Mouse (Mus musculus) stomach, embryonic 16.5 days (tissue): ENCODE data around the gene Ap1m1. TPM values are rescaled to one million over a fixed set of nuclear protein-coding genes. Genes with fewer than 3 reads are reported as not detected.

Experiments used
- ATAC-seq: fragments of 200-750 bp; cut with Nextera tagmentation; 2 replicates; pipeline ENCODE4 v1.8.0; 2017; ENCODE audit warnings: moderate number of reproducible peaks, moderate TSS enrichment; ENCODE audit not compliant: insufficient read depth, low FRiP score
- H3K27ac ChIP-seq: fragments of 300-500 bp; sonication (generic); 2 replicates; pipeline ENCODE4 v1.5.1; 2014; ENCODE audit warnings: low read length
- H3K27me3 ChIP-seq: fragments of 300-500 bp; sonication (generic); 2 replicates; pipeline ENCODE4 v1.6.1; 2014; ENCODE audit warnings: low read length, control low read depth, mixed read lengths; ENCODE audit not compliant: control insufficient read depth, insufficient read depth
- H3K36me3 ChIP-seq: fragments of 300-500 bp; sonication (generic); 2 replicates; pipeline ENCODE4 v1.6.1; 2014; ENCODE audit warnings: low read length; ENCODE audit not compliant: control insufficient read depth, insufficient read depth
- H3K4me1 ChIP-seq: fragments of 300-500 bp; sonication (generic); 2 replicates; pipeline ENCODE4 v1.6.1; 2014; ENCODE audit warnings: low read length, control low read depth, mixed read lengths; ENCODE audit not compliant: control insufficient read depth, insufficient read depth
- H3K4me2 ChIP-seq: fragments of 300-500 bp; sonication (generic); 2 replicates; pipeline ENCODE4 v1.6.1; 2014; ENCODE audit warnings: low read depth, low read length, mixed read lengths
- H3K4me3 ChIP-seq: fragments of 300-500 bp; sonication (generic); replicated peaks from 2 replicates; pipeline ENCODE4 v1.5.1; 2014; ENCODE audit warnings: mild to moderate bottlenecking, low read length
- H3K9ac ChIP-seq: fragments of 300-500 bp; sonication (generic); 2 replicates; pipeline ENCODE4 v1.6.1; 2014; ENCODE audit warnings: low read length
- H3K9me3 ChIP-seq: fragments of 300-500 bp; sonication (generic); replicated peaks from 2 replicates; pipeline ENCODE4 v1.6.1; 2016; ENCODE audit warnings: low read length, control low read depth; ENCODE audit not compliant: control insufficient read depth
- WGBS: fragments of 180-500 bp; shearing (Covaris S2); extraction: QIAGEN DNeasy Blood & Tissue Kit; methylation state at CpG from one replicate; pipeline ENCODE4 v1.1.7; 2014; 5-methylcytosine and 5-hydroxymethylcytosine counted together
- polyA plus RNA-seq: library from polyadenylated mRNA; unstranded; fragments of >200 nt; fragmentation: Nextera tagmentation; extraction: Ambion mirVana; gene quantifications from 2 replicates; pipeline ENCODE4 v1.2.1, GENCODE M21; 2015

Gene Ap1m1
- polyA plus RNA-seq, 1 experiment from 2014 or later = 90.3 TPM

- no peaks in the 10 kb centered on the region for H3K36me3 ChIP-seq
- H3K9me3 ChIP-seq = no peaks in the 10 kb centered on the region
- ATAC-seq = peak; percentile 34; the same call in 1 of the 2 replicates
- H3K4me3 ChIP-seq = no peak overlapping the region
- no peak overlapping the region for H3K4me2 ChIP-seq
- H3K27ac ChIP-seq = no peak overlapping the region
- no peak overlapping the region for H3K9ac ChIP-seq
- H3K4me1 ChIP-seq = no peaks in the 10 kb centered on the region
- 14% methylated on average over 3 of the region's 3 CpGs for WGBS
- no peaks in the 10 kb centered on the region for H3K27me3 ChIP-seq
Observed at GRCm38 (mm10) chr8:72272361-72272760, 32.5 kb downstream of the Ap1m1 start.

- WGBS = 68% methylated on average over 1 of the region's 1 CpGs
- ATAC-seq = no peak
- Histone ChIP-seq H3K9me3 (no peaks in the 10 kb centered on the region), H3K27ac (no peak overlapping the region), H3K27me3 (no peaks in the 10 kb centered on the region), H3K4me2 (no peak overlapping the region), H3K4me3 (no peak overlapping the region), H3K36me3 (no peaks in the 10 kb centered on the region), H3K4me1 (no peaks in the 10 kb centered on the region), H3K9ac (no peak overlapping the region)
Observed at GRCm38 (mm10) chr8:72273111-72273770, 33.4 kb downstream of the Ap1m1 start.

DNA sequence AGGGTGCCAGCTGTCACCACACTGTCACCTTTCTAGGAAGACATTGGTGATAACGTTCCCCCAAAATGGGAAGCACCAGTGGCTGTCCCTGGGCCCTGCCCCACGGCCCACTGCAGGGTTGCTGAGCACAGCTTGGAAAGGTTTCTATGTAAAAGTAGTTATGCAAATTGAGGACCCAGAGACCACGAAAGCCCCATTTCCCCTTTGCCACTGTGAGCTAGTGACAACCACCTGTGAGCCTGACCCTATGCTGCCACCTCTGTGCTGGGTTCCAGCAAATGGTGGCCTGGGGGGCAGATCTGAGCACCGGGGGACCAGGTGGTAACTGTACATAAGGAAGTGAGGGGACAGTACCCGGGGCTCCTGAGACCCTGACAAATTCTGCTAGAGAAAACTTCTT lies 34.0 kb downstream of the Ap1m1 start:
- ATAC-seq = no peak
- Histone ChIP-seq H3K4me3 (no peak overlapping the region), H3K36me3 (no peaks in the 10 kb centered on the region), H3K9ac (no peak overlapping the region), H3K27ac (no peak overlapping the region), H3K4me2 (no peak overlapping the region), H3K4me1 (no peaks in the 10 kb centered on the region), H3K9me3 (no peaks in the 10 kb centered on the region), H3K27me3 (no peaks in the 10 kb centered on the region)
- 58% methylated on average over 5 of the region's 5 CpGs for WGBS

DNA sequence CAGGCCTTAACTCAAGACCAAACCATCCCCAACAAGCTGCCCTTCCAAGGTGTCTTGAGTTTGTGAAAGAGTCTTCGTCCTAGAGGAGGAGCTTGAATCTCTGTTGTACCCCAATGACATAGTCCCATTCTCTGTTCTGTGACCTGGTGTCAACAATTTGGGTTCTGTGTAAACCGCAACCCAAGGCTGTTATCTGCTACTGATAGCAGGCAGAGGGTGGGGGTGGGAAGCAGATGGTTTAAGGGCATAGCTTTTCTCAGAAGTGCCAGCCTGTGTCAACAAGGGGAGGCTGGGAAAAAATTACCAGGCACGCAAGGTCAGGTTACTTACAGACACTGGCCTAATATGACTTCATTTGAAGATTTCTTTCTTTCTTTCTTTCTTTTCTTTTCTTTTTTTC lies 37.4 kb downstream of the Ap1m1 start:
- Histone ChIP-seq H3K9ac (no peak overlapping the region), H3K27me3 (no peaks in the 10 kb centered on the region), H3K27ac (no peak overlapping the region), H3K4me2 (no peak overlapping the region), H3K36me3 (no peaks in the 10 kb centered on the region), H3K4me3 (no peak overlapping the region), H3K9me3 (no peaks in the 10 kb centered on the region), H3K4me1 (no peaks in the 10 kb centered on the region)
- WGBS = 44% methylated on average over 3 of the region's 3 CpGs
- no peak for ATAC-seq

DNA sequence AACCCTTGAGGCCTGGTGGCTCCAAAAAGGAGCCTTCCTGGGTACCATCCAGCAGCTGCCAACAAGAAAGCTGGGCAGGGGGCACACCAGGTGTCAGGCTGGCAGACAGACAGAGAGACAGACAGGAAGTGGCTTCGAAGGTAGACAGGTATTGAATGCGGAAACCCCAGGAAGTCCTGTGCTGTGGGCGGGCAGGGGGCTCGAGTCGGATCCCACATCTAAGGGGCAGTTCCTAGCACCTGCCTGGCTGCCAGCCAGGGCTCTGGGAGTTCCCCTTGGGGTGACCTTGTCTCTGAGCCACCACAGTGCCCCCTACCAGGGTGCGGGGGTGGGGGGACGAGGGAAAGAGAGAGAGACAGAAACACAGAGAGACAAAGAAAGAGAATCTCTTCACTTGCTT lies 39.3 kb downstream of the Ap1m1 start:
- H3K9ac ChIP-seq = no peak overlapping the region
- no peak for ATAC-seq
- no peak overlapping the region for H3K27ac ChIP-seq
- no peaks in the 10 kb centered on the region for H3K36me3 ChIP-seq
- no peaks in the 10 kb centered on the region for H3K4me1 ChIP-seq
- WGBS = 78% methylated on average over 7 of the region's 7 CpGs
- no peaks in the 10 kb centered on the region for H3K9me3 ChIP-seq
- H3K4me2 ChIP-seq = no peak overlapping the region
- H3K27me3 ChIP-seq = no peaks in the 10 kb centered on the region
- no peak overlapping the region for H3K4me3 ChIP-seq

DNA sequence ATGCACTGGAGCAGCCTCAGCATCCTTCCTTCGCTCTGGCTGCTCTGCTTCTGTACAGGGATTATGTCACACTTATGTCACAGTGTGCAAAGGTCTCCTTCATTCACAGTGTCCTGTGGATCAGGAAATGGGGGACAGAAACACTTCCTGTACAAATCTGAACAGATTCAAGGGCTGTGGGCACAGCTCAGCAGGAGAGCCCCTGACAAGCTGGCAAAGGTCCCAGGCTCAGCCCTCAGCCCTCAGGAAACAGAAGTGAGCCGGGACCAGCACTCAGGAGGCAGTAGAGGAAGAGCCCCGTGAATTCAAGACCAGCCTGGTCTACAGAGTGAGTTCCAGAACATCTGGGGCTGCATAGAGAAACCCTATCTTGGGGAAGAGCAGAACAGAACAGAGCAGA lies 41.8 kb downstream of the Ap1m1 start:
- H3K4me1 ChIP-seq = no peaks in the 10 kb centered on the region
- no peak overlapping the region; the same call in 1 of the 2 replicates for H3K27ac ChIP-seq
- H3K4me2 ChIP-seq = no peak overlapping the region
- H3K27me3 ChIP-seq = no peaks in the 10 kb centered on the region
- H3K9me3 ChIP-seq = no peaks in the 10 kb centered on the region
- H3K36me3 ChIP-seq = no peaks in the 10 kb centered on the region
- H3K4me3 ChIP-seq = no peak overlapping the region
- no peak overlapping the region for H3K9ac ChIP-seq
- 31% methylated on average over 3 of the region's 3 CpGs for WGBS
- no peak for ATAC-seq

GRCm38 (mm10) chr8:72285285-72285684 lies 45.5 kb downstream of the Ap1m1 start:
- no peaks in the 10 kb centered on the region for H3K4me1 ChIP-seq

DNA sequence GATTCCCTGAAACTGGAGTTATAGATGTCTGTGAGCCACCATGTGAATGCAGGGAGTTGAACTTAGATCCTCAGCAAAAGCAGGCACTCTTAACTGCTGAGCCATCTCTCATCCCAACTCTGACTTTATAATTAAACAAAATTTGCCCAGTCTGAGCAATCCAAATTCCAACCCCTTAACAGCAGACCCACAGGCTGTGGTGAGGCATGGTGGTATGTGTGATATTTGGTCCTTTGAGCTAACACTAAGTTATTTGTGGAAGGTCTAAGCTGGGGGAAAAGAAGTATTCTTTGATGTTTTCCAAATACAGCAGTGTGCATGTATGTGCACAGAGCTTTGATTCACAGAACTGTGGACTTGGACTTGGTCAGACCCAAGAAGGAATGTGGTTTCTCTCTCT lies 49.2 kb downstream of the Ap1m1 start:
- no peak for ATAC-seq
- no peaks in the 10 kb centered on the region for H3K9me3 ChIP-seq
- no peak overlapping the region for H3K27ac ChIP-seq
- H3K27me3 ChIP-seq = no peaks in the 10 kb centered on the region
- no peak overlapping the region for H3K4me3 ChIP-seq
- H3K9ac ChIP-seq = no peak overlapping the region
- no peaks in the 10 kb centered on the region for H3K36me3 ChIP-seq
- no peaks in the 10 kb centered on the region for H3K4me1 ChIP-seq
- H3K4me2 ChIP-seq = no peak overlapping the region

More at GRCm38 (mm10) chr8:72285285-72285684, 45.5 kb downstream of the Ap1m1 start:
- no peak overlapping the region for H3K4me2 ChIP-seq
- WGBS = 59% methylated on average over 4 of the region's 4 CpGs
- H3K36me3 ChIP-seq = no peaks in the 10 kb centered on the region
- no peak overlapping the region for H3K4me3 ChIP-seq
- no peak for ATAC-seq
- no peak overlapping the region for H3K9ac ChIP-seq
- no peak overlapping the region for H3K27ac ChIP-seq
- no peaks in the 10 kb centered on the region for H3K27me3 ChIP-seq
- no peaks in the 10 kb centered on the region for H3K9me3 ChIP-seq

DNA sequence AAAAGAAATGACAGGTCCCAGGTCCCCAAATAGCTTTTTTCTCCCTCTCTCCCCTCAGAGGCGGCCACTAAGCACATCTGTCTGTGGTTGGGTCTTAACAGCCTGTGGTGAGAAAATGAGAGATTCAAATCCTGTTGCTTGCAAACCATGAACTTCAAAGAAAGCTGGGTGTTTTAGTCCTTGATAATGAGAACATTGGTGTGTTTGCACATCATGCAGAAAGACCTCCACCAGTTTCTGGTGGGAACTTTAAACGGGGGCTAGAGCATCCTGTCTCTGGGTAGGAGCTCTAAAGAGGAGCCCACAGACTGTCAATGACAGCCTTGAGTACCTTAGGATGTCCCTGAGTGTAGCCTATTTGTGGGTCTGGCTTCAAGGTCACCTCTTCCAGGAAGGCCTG lies 51.3 kb downstream of the Ap1m1 start:
- Histone ChIP-seq H3K36me3 (no peaks in the 10 kb centered on the region), H3K27ac (no peak overlapping the region), H3K4me1 (peaks cover 9% of the 10 kb centered on the region; the same call in 1 of the 2 replicates), H3K9me3 (no peaks in the 10 kb centered on the region), H3K9ac (no peak overlapping the region), H3K4me3 (no peak overlapping the region), H3K4me2 (no peak overlapping the region), H3K27me3 (no peaks in the 10 kb centered on the region)
- WGBS = 70% methylated on average over 2 of the region's 2 CpGs
- no peak for ATAC-seq
